Mouse (Mus musculus): ENCODE results near the gene Tmprss6.

DNA sequence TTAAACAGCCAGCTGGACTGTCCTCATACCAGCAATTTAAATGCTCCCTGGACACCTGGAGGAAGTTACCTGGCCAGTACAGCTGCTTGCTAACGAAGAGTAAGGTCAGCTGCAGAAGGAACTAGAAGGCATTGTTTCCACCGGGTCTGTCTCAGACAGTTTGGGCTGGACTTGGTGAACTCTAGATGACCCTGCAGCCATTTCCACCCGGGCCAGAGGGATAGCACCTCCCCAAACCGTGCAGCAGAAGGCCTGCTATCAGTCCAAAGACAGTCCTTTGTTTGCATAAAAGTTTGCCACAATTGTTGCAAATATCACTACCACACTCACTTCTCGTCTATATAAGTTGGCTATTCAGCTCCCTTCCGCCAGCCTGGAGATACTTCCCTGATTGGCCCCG lies 3.5 kb upstream of the Tmprss6 start:
- TF ChIP-seq POLR2A (IDR thresholded peaks at IDR 0.05; ENCODE audit: borderline replicate concordance, control insufficient read depth, low read depth, low read length) (no peak), CTCF (IDR thresholded peaks at IDR 0.05; ENCODE audit: control insufficient read depth, insufficient read depth, low read length) (no peak)
